Mouse (Mus musculus) liver, embryonic 13.5 days (tissue): ENCODE measurements around the gene Tshz2. TPM values are rescaled to one million over a fixed set of nuclear protein-coding genes. Genes with fewer than 3 reads are reported as not detected.

ENCODE experiments used
- ATAC-seq: fragments of 200-750 bp; cut with Nextera tagmentation; 2 replicates; pipeline ENCODE4 v1.8.0; 2017; ENCODE audit warnings: low read depth, mild to moderate bottlenecking, moderate number of reproducible peaks, moderate library complexity
- DNase-seq: peaks from one replicate; pipeline ENCODE4 v3.0.0; 2022
- H3K27ac ChIP-seq: fragments of 300-500 bp; sonication (generic); 2 replicates; pipeline ENCODE4 v1.5.1; 2015; ENCODE audit warnings: moderate library complexity, mild to moderate bottlenecking, inconsistent platforms
- H3K27me3 ChIP-seq: fragments of 300-500 bp; sonication (generic); 2 replicates; pipeline ENCODE4 v1.6.1; 2015; ENCODE audit warnings: mild to moderate bottlenecking, inconsistent platforms
- H3K36me3 ChIP-seq: fragments of 300-500 bp; sonication (generic); 2 replicates; pipeline ENCODE4 v1.6.1; 2015; ENCODE audit warnings: mild to moderate bottlenecking, inconsistent platforms
- H3K4me1 ChIP-seq: fragments of 300-500 bp; sonication (generic); replicated peaks from 2 replicates; pipeline ENCODE4 v1.6.1; 2015; ENCODE audit warnings: inconsistent platforms
- H3K4me2 ChIP-seq: fragments of 300-500 bp; sonication (generic); 2 replicates; pipeline ENCODE4 v1.6.1; 2015; ENCODE audit warnings: inconsistent platforms, mild to moderate bottlenecking, moderate library complexity
- H3K4me3 ChIP-seq: fragments of 300-500 bp; sonication (generic); replicated peaks from 2 replicates; pipeline ENCODE4 v1.5.1; 2015; ENCODE audit warnings: mild to moderate bottlenecking, inconsistent platforms
- H3K9ac ChIP-seq: fragments of 300-500 bp; sonication (generic); 2 replicates; pipeline ENCODE4 v1.6.1; 2015; ENCODE audit warnings: mild to moderate bottlenecking, inconsistent platforms
- H3K9me3 ChIP-seq: fragments of 300-500 bp; sonication (generic); replicated peaks from 2 replicates; pipeline ENCODE4 v1.6.1; 2016; ENCODE audit warnings: inconsistent platforms
- WGBS: fragments of 180-500 bp; shearing (Covaris S2); methylation state at CpG from one replicate; pipeline ENCODE4 v1.1.7; 2015; ENCODE audit not compliant: insufficient replicate concordance; 5-methylcytosine and 5-hydroxymethylcytosine counted together
- polyA plus RNA-seq: library from polyadenylated mRNA; unstranded; fragments of >200 nt; fragmentation: Nextera tagmentation; extraction: Ambion mirVana; gene quantifications from 2 replicates; pipeline ENCODE4 v1.2.1, GENCODE M21; 2015

Gene Tshz2
- polyA plus RNA-seq, 1 experiment from 2014 or later: 1.0 TPM

GRCm38 (mm10) chr2:169927401-169927800 is 294.6 kb downstream of the Tshz2 start:
- 40% methylated on average over 2 of the region's 2 CpGs for WGBS
- no peak overlapping the region for H3K4me2 ChIP-seq
- no peaks in the 10 kb centered on the region for H3K9me3 ChIP-seq
- no peaks in the 10 kb centered on the region for H3K36me3 ChIP-seq
- no peak for DNase-seq
- no peaks in the 10 kb centered on the region; the same call in 1 of the 2 replicates for H3K4me1 ChIP-seq
- no peak overlapping the region for H3K4me3 ChIP-seq
- H3K27ac ChIP-seq: no peak overlapping the region
- no peaks in the 10 kb centered on the region for H3K27me3 ChIP-seq
- ATAC-seq: no peak
- H3K9ac ChIP-seq: no peak overlapping the region

DNA sequence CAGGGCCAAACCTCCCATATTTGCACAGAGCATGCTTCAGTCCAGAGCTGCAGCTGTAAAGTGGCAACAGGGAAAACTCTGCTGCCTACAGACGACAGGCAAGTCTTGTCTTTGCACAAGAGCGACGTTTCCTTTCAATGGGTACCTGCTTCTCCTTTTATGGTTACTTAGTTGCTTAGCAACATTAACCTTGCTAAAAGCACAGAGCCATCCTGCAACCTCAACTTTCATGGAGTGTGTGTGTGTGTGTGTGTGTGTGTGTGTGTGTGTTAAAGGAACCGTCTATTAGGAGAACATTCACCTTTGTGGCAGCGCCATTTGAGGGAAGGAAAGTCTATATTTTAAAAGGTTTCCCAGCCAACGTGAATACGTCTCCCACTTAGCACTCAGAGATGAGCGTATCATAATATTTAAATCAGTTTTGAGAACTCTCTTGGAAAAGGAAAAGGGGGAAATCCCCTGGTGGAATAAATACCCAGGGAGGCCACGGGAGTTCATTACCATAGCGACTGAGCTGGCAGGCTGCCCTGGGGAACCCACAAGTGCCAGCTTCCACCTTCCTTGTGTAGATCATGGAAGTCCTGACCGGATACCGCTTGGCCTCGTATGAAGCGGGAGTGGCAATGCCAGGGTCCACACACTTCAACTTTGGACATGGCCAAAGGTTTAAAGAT is 295.8 kb downstream of the Tshz2 start:
- H3K27ac ChIP-seq: no peak overlapping the region
- H3K9ac ChIP-seq: no peak overlapping the region
- 65% methylated on average over 14 of the region's 14 CpGs for WGBS
- no peaks in the 10 kb centered on the region for H3K36me3 ChIP-seq
- no peaks in the 10 kb centered on the region for H3K27me3 ChIP-seq
- H3K4me2 ChIP-seq: no peak overlapping the region
- ATAC-seq (no peak), DNase-seq (no peak)
- H3K4me1 ChIP-seq: no peaks in the 10 kb centered on the region; the same call in 1 of the 2 replicates
- H3K4me3 ChIP-seq: no peak overlapping the region
- no peaks in the 10 kb centered on the region for H3K9me3 ChIP-seq

- ATAC-seq: no peak
- WGBS: 44% methylated on average over 23 of the region's 23 CpGs
- no peaks in the 10 kb centered on the region; the same call in 1 of the 2 replicates for H3K4me1 ChIP-seq
Measured at GRCm38 (mm10) chr2:169929540-169930497, 297.0 kb downstream of the Tshz2 start.

DNA sequence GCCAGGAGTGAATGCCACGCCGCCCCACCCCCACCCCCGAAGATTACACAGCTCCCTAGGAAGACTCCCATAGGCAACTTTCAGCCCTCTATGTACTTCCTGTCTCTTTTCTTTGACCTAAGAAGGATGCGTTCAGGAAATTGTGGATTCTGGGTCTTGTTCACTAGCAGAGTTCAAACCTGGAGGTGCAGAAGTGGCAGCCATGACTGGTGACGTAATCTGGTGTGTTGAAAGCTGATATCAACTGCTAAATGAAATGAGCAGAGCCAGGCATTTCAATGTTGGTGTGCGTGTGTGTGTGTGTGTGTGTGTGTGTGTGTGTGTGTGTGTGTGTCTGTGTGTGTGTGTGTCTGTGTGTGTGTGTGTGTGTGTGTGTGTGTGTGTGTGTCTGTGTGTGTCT is 302.8 kb downstream of the Tshz2 start:
- Histone ChIP-seq H3K9me3 (no peaks in the 10 kb centered on the region), H3K27ac (no peak overlapping the region), H3K27me3 (no peaks in the 10 kb centered on the region), H3K9ac (no peak overlapping the region), H3K4me2 (no peak overlapping the region), H3K36me3 (no peaks in the 10 kb centered on the region), H3K4me1 (no peaks in the 10 kb centered on the region), H3K4me3 (no peak overlapping the region)
- WGBS: 65% methylated on average over 6 of the region's 6 CpGs
- DNase-seq: no peak
- ATAC-seq: no peak

More at GRCm38 (mm10) chr2:169929540-169930497, 297.0 kb downstream of the Tshz2 start:
- peak overlapping the region; percentile 32; the same call in 1 of the 2 replicates for H3K4me3 ChIP-seq
- peak overlapping the region; percentile 42 for H3K4me2 ChIP-seq
- H3K27ac ChIP-seq: no peak overlapping the region
- H3K9ac ChIP-seq: no peak overlapping the region
- H3K9me3 ChIP-seq: no peaks in the 10 kb centered on the region
- H3K36me3 ChIP-seq: no peaks in the 10 kb centered on the region
- no peak for DNase-seq
- no peaks in the 10 kb centered on the region for H3K27me3 ChIP-seq

DNA sequence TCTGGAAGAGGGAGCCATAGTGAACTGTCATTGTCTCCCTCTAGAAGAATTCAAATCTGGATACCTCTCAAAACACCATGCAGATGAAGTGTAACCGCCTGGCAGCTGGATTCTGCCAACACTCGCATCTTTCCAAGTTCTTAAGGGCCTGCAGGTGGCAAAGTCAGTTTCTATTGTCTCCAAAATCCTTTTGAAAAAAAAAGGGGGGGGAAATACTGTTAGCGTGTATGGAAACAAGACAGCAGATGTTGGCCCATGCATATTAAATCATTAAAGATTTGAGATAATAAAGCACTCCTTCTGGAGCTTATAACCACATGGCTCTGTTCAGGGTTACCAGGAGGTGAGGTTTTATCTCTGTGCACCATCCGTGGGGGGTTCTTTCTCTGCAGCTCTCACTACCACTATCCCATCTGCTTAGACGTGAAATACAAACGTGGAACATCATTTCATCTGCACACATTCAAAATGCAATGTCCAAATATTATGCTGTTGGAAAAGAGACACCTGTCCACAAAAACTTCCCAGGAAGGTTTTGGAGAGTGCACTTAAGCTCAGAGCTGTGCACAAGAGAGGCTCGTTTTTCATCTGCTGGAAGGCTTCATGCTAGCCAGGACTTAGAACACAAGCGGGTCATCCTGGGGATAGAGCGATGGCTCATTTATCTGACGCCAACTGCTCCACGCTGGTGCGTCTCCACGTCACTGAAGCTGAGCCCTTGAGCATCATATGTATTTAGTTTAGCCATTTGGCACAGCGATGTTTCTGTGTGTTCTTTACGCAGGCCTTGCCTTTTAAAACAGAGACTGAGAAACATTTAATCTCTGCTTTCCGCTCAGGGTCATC is 307.7 kb downstream of the Tshz2 start:
- no peaks in the 10 kb centered on the region for H3K9me3 ChIP-seq
- H3K4me3 ChIP-seq: no peak overlapping the region
- WGBS: 69% methylated on average over 16 of the region's 16 CpGs
- H3K4me1 ChIP-seq: no peaks in the 10 kb centered on the region
- ATAC-seq: no peak
- H3K27me3 ChIP-seq: no peaks in the 10 kb centered on the region
- no peak overlapping the region for H3K27ac ChIP-seq
- H3K9ac ChIP-seq: no peak overlapping the region
- DNase-seq: no peak
- no peaks in the 10 kb centered on the region for H3K36me3 ChIP-seq
- H3K4me2 ChIP-seq: no peak overlapping the region

GRCm38 (mm10) chr2:169943727-169944126 is 310.9 kb downstream of the Tshz2 start:
- no peaks in the 10 kb centered on the region for H3K4me1 ChIP-seq
- H3K4me3 ChIP-seq: no peak overlapping the region
- H3K9me3 ChIP-seq: no peaks in the 10 kb centered on the region
- H3K9ac ChIP-seq: no peak overlapping the region
- no peak for DNase-seq
- 83% methylated on average over 6 of the region's 6 CpGs for WGBS
- no peaks in the 10 kb centered on the region for H3K27me3 ChIP-seq
- no peak overlapping the region for H3K4me2 ChIP-seq
- no peaks in the 10 kb centered on the region for H3K36me3 ChIP-seq
- no peak for ATAC-seq
- no peak overlapping the region for H3K27ac ChIP-seq

- Histone ChIP-seq H3K4me3 (no peak overlapping the region), H3K4me1 (no peaks in the 10 kb centered on the region), H3K4me2 (no peak overlapping the region), H3K36me3 (no peaks in the 10 kb centered on the region), H3K9me3 (no peaks in the 10 kb centered on the region), H3K9ac (no peak overlapping the region), H3K27me3 (no peaks in the 10 kb centered on the region), H3K27ac (no peak overlapping the region)
- no peak for DNase-seq
- 63% methylated on average over 6 of the region's 6 CpGs for WGBS
- ATAC-seq: no peak
Measured at GRCm38 (mm10) chr2:169948139-169948538, 315.3 kb downstream of the Tshz2 start.

GRCm38 (mm10) chr2:169951041-169951440 is 318.2 kb downstream of the Tshz2 start:
- H3K9me3 ChIP-seq: no peaks in the 10 kb centered on the region
- H3K4me2 ChIP-seq: no peak overlapping the region
- H3K27me3 ChIP-seq: no peaks in the 10 kb centered on the region
- WGBS: 69% methylated on average over 8 of the region's 8 CpGs
- DNase-seq: no peak
- H3K4me3 ChIP-seq: no peak overlapping the region
- H3K27ac ChIP-seq: no peak overlapping the region
- H3K4me1 ChIP-seq: no peaks in the 10 kb centered on the region
- no peak for ATAC-seq
- no peak overlapping the region for H3K9ac ChIP-seq
- H3K36me3 ChIP-seq: no peaks in the 10 kb centered on the region

GRCm38 (mm10) chr2:169952981-169953380 is 320.2 kb downstream of the Tshz2 start:
- H3K36me3 ChIP-seq: no peaks in the 10 kb centered on the region
- no peak overlapping the region for H3K4me3 ChIP-seq
- no peaks in the 10 kb centered on the region for H3K9me3 ChIP-seq
- 62% methylated on average over 2 of the region's 2 CpGs for WGBS
- no peak overlapping the region for H3K9ac ChIP-seq
- ATAC-seq (no peak), DNase-seq (no peak)
- no peaks in the 10 kb centered on the region for H3K27me3 ChIP-seq
- no peak overlapping the region for H3K4me2 ChIP-seq
- no peaks in the 10 kb centered on the region for H3K4me1 ChIP-seq
- no peak overlapping the region for H3K27ac ChIP-seq

- no peaks in the 10 kb centered on the region for H3K36me3 ChIP-seq
- no peak for ATAC-seq
- H3K4me3 ChIP-seq: no peak overlapping the region
- no peaks in the 10 kb centered on the region for H3K27me3 ChIP-seq
- 32% methylated on average over 17 of the region's 17 CpGs for WGBS
- no peaks in the 10 kb centered on the region for H3K9me3 ChIP-seq
- DNase-seq: no peak
- H3K4me1 ChIP-seq: no peaks in the 10 kb centered on the region
- H3K27ac ChIP-seq: no peak overlapping the region
- H3K4me2 ChIP-seq: no peak overlapping the region
- no peak overlapping the region for H3K9ac ChIP-seq
Measured at GRCm38 (mm10) chr2:169958736-169959573, 326.1 kb downstream of the Tshz2 start.
